8 mouse cellular contexts compared by ENCODE assay signal in the genomic region with DNA sequence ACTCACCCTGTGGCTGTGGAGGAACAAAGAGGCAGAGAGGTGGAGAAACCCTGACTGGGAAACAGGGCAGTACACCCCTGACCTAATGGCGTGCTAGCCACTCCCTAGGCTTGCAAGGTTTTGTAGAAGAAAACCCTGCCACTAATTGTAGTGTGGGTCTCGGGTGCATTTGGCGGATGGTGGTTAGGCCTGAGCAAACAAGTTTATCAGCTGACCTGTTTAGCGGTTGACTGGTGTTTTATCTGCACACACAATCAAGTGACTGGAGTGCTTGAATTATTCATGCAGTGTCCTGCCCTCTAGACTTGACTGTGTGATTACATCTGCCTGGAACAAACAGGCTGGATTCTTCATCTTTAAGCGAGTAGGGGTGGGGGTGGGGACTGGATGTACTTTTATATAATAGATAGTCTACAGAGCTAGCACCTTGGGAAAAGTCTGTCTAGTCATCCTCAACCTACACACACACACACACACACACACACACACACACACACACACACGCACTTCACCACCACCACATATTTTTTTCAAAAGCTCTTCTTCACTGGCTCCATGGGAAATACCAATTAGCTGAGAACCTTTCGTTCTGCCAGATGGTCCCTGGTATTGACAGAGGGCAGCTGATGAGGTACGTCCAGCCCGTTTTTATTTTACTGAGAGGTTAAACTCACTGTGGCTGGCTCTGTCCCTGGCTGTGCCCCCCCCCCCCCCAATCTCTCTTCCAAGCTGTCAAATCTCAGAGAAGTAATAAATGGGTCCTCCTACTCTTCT. TPM values are rescaled to one million over a fixed set of nuclear protein-coding genes. Genes with fewer than 3 reads are reported as not detected.
A peak's percentile ranks its signal among the peaks of the same experiment; 100 is the strongest.
DNase-seq lines count a peak whose midpoint lies in the region; ATAC-seq lines count a peak whose summit lies in the region.

No protein-coding gene starts in this region.

- peak overlapping the region; percentile 17; the same call in 1 of the 2 replicates for H3K27ac ChIP-seq in hindbrain, embryonic 15.5 days (replicated peaks)
- H3K27ac ChIP-seq in liver, embryonic 13.5 days: no peak overlapping the region
- H3K27ac ChIP-seq in stomach, embryonic 16.5 days (ENCODE audit: low read length): peak overlapping the region; percentile 69

- ATAC-seq in hindbrain, embryonic 15.5 days (ENCODE audit: low FRiP score, low read depth): no peak
- ATAC-seq in liver, embryonic 13.5 days (ENCODE audit: low read depth): 0 out of 2 replicates have a peak, but pooled peaks have one; percentile 5
- peak; percentile 16; the same call in 1 of the 2 replicates for ATAC-seq in stomach, embryonic 16.5 days (ENCODE audit: insufficient read depth, low FRiP score)

- peak overlapping the region; percentile 91 for H3K4me2 ChIP-seq in hindbrain, embryonic 15.5 days
- no peak overlapping the region for H3K4me2 ChIP-seq in liver, embryonic 13.5 days
- H3K4me2 ChIP-seq in stomach, embryonic 16.5 days (ENCODE audit: low read depth, low read length): peak overlapping the region; percentile 89

- H3K9me3 ChIP-seq in hindbrain, embryonic 15.5 days: no peaks in the 10 kb centered on the region
- H3K9me3 ChIP-seq in liver, embryonic 13.5 days (replicated peaks): no peaks in the 10 kb centered on the region
- H3K9me3 ChIP-seq in stomach, embryonic 16.5 days (replicated peaks; ENCODE audit: control insufficient read depth, low read length): no peaks in the 10 kb centered on the region

- H3K4me1 ChIP-seq in hindbrain, embryonic 15.5 days (replicated peaks): peaks cover 87% of the 10 kb centered on the region
- peaks cover 99% of the 10 kb centered on the region for H3K4me1 ChIP-seq in liver, embryonic 13.5 days (replicated peaks)
- H3K4me1 ChIP-seq in stomach, embryonic 16.5 days (ENCODE audit: control insufficient read depth, insufficient read depth, low read length): peaks cover 81% of the 10 kb centered on the region

- peak overlapping the region; percentile 55 for H3K4me3 ChIP-seq in hindbrain, embryonic 15.5 days
- H3K4me3 ChIP-seq in liver, embryonic 13.5 days (replicated peaks): no peak overlapping the region
- H3K4me3 ChIP-seq in stomach, embryonic 16.5 days (replicated peaks; ENCODE audit: low read length): peak overlapping the region; percentile 32; the same call in 1 of the 2 replicates

- H3K36me3 ChIP-seq in hindbrain, embryonic 15.5 days: no peaks in the 10 kb centered on the region; the same call in none of the 2 replicates
- 0 out of 2 replicates have a peak, but pooled peaks cover 16% of the 10 kb centered on the region for H3K36me3 ChIP-seq in liver, embryonic 13.5 days
- 0 out of 2 replicates have a peak, but pooled peaks cover 3% of the 10 kb centered on the region for H3K36me3 ChIP-seq in stomach, embryonic 16.5 days (ENCODE audit: control insufficient read depth, insufficient read depth, low read length)

- WGBS in hindbrain, embryonic 15.5 days: 17% methylated on average over 9 of the region's 9 CpGs
- 34% methylated on average over 9 of the region's 9 CpGs for WGBS in liver, embryonic 13.5 days (ENCODE audit: insufficient replicate concordance)
- 41% methylated on average over 9 of the region's 9 CpGs for WGBS in stomach, embryonic 16.5 days

- peak; percentile 52 for DNase-seq in CD4-positive, CD25-positive, alpha-beta regulatory T cell, adult 2 months (ENCODE audit: low read depth, low spot score)
- DNase-seq in ZHBTc4 (ENCODE audit: low read depth, low spot score): peak; percentile 89
- no peak for DNase-seq in liver, embryonic 13.5 days
- no peak for DNase-seq in cerebellum, adult 11 months
- DNase-seq in thymus, postnatal 36 days: no peak
- DNase-seq in layer of hippocampus, adult 9-11 months: no peak

- no peaks in the 10 kb centered on the region for H3K27me3 ChIP-seq in hindbrain, embryonic 15.5 days
- H3K27me3 ChIP-seq in liver, embryonic 13.5 days: peaks cover 47% of the 10 kb centered on the region
- H3K27me3 ChIP-seq in stomach, embryonic 16.5 days (ENCODE audit: control insufficient read depth, insufficient read depth, low read length): no peaks in the 10 kb centered on the region

- peak overlapping the region; percentile 23; the same call in 1 of the 2 replicates for H3K9ac ChIP-seq in hindbrain, embryonic 15.5 days
- H3K9ac ChIP-seq in liver, embryonic 13.5 days: no peak overlapping the region
- peak overlapping the region; percentile 43; the same call in 1 of the 2 replicates for H3K9ac ChIP-seq in stomach, embryonic 16.5 days (ENCODE audit: low read length)

RNA-seq across cellular contexts. Expression of a gene that starts 5.7 kb away (rescaled TPM):
- 23.6 and 28.8 TPM in 2 replicates for polyA plus RNA-seq in hindbrain, embryonic 15.5 days (2015; fragmentation: Nextera tagmentation; extraction: Ambion mirVana)
- 3.7 and 3.8 TPM in 2 replicates for polyA plus RNA-seq in liver, embryonic 13.5 days (2015; fragmentation: Nextera tagmentation; extraction: Ambion mirVana)
- polyA plus RNA-seq in stomach, embryonic 16.5 days (2015; fragmentation: Nextera tagmentation; extraction: Ambion mirVana): 20.2 and 21.4 TPM in 2 replicates

Comparison
In these comparisons a context has a peak if more than half of its experiments do, and no peak if none do; other contexts are left out.
1. DNase-seq: peak in CD4-positive, CD25-positive, alpha-beta regulatory T cell, adult 2 months (single experiment) and ZHBTc4 (single experiment); none in liver, embryonic 13.5 days (single experiment), cerebellum, adult 11 months (single experiment), thymus, postnatal 36 days (0 of 2) and layer of hippocampus, adult 9-11 months (single experiment).